Mouse (Mus musculus): ENCODE data around the gene Klf4.

- no peak for TF ChIP-seq CTCF (conservative IDR thresholded peaks at IDR 0.05 in 1 of 2, IDR thresholded peaks at IDR 0.05 in 1 of 2; ENCODE audit: low read depth in 2 of 2, low read length in 2 of 2)
- TF ChIP-seq MAZ (IDR thresholded peaks at IDR 0.05; ENCODE audit: low read depth, low read length) = no peak
- no peak for TF ChIP-seq POLR2A (IDR thresholded peaks at IDR 0.05; ENCODE audit: low read depth, low read length)
- TF ChIP-seq ZMIZ1 (IDR thresholded peaks at IDR 0.05; ENCODE audit: low read depth, low read length) = no peak
- no peak for TF ChIP-seq MAX (IDR thresholded peaks at IDR 0.05; ENCODE audit: low read length)
- no peak for TF ChIP-seq USF2 (conservative IDR thresholded peaks at IDR 0.05; ENCODE audit: low read depth, low read length)
- no peak for TF ChIP-seq ELF1 (IDR thresholded peaks at IDR 0.05; ENCODE audit: low read depth, low read length)
- no peak for TF ChIP-seq HCFC1 (IDR thresholded peaks at IDR 0.05; ENCODE audit: low read depth, low read length)
- TF ChIP-seq NRF1 (IDR thresholded peaks at IDR 0.05; ENCODE audit: low read depth, low read length) = no peak
- TF ChIP-seq MAFK (IDR thresholded peaks at IDR 0.05; ENCODE audit: insufficient replicate concordance, low read length) = no peak
- TF ChIP-seq JUN (IDR thresholded peaks at IDR 0.05; ENCODE audit: insufficient read depth, low read depth, low read length) = no peak
- no peak for TF ChIP-seq ZC3H11A (IDR thresholded peaks at IDR 0.05; ENCODE audit: low read depth, low read length)
- TF ChIP-seq ETS1 (conservative IDR thresholded peaks at IDR 0.05; ENCODE audit: low read depth, low read length) = no peak
Measured at GRCm38 (mm10) chr4:55477210-55477759, 55.0 kb downstream of the Klf4 start.

Data from CH12.LX (cell line).